In genomic region chr1:152524987-152525648, GRCm38 (mm10) we compare ENCODE assay signal across 8 mouse cellular contexts.
DNase-seq lines count a peak whose midpoint lies in the region; ATAC-seq lines count a peak whose summit lies in the region.

No protein-coding gene starts in this region.

- peaks cover 5% of the 10 kb centered on the region; the same call in 1 of the 2 replicates for H3K4me1 ChIP-seq in hindbrain, embryonic 12.5 days

- ATAC-seq in hindbrain, embryonic 12.5 days (ENCODE audit: low FRiP score): peak; percentile 70

- H3K9ac ChIP-seq in hindbrain, embryonic 12.5 days: 0 out of 2 replicates have a peak overlapping the region, but pooled peaks have one; percentile 4

- DNase-seq in MN1 (ENCODE audit: low spot score): peak; percentile 92
- peak; percentile 82 for DNase-seq in cerebellum, adult 9-10 months
- DNase-seq in frontal cortex, postnatal 10 days (ENCODE audit: low spot score in 2 of 2): peak; percentile 52 to 60
- DNase-seq in layer of hippocampus, postnatal 10 days (ENCODE audit: low spot score in 2 of 2): peak; percentile 77 to 82
- DNase-seq in lung, postnatal 10 days: peak; percentile 87
- DNase-seq in ovary, postnatal 36 days (ENCODE audit: low spot score): peak; percentile 35
- DNase-seq in thymus, postnatal 25 days: peak; percentile 71

- no peaks in the 10 kb centered on the region for H3K36me3 ChIP-seq in hindbrain, embryonic 12.5 days

- H3K9me3 ChIP-seq in hindbrain, embryonic 12.5 days (replicated peaks): no peaks in the 10 kb centered on the region

- no peaks in the 10 kb centered on the region for H3K27me3 ChIP-seq in hindbrain, embryonic 12.5 days

- 25% methylated on average over 6 of the region's 6 CpGs for WGBS in hindbrain, embryonic 12.5 days

- 0 out of 2 replicates have a peak overlapping the region, but pooled peaks have one; percentile 18 for H3K27ac ChIP-seq in hindbrain, embryonic 12.5 days

- no peak overlapping the region for H3K4me3 ChIP-seq in hindbrain, embryonic 12.5 days

- no peak overlapping the region for H3K4me2 ChIP-seq in hindbrain, embryonic 12.5 days (replicated peaks)

Comparison
In these comparisons a context has a peak if more than half of its experiments do, and no peak if none do; other contexts are left out.
1. DNase-seq: peak in every context shown above with its lines; median percentile 92 in MN1; 87 in lung, postnatal 10 days; 82 in cerebellum, adult 9-10 months; 80 in layer of hippocampus, postnatal 10 days; 71 in thymus, postnatal 25 days; 56 in frontal cortex, postnatal 10 days; 35 in ovary, postnatal 36 days.